In the genomic region with DNA sequence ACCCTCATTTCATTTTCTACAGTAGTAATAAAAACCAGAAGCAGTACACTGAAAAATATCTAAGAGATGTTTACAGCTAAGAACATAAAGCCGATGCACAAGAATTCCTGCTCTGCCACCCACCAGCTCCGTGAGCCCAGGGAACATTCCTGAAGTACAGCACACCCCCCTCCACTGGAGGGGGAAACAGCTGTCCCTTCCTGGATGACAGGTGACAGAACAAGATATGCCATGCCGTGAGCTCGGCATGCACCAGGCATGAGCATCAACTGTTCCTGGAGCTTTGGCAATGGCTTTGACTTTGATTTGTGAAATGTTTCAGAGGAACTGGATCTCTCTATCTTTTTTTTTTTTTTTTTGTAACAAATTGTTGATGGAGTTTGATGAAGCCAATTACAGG, we compare ENCODE assay signal across 18 mouse cellular contexts. TPM values are rescaled to one million over a fixed set of nuclear protein-coding genes. Genes with fewer than 3 reads are reported as not detected.
DNase-seq lines count a peak whose midpoint lies in the region; ATAC-seq and TF ChIP-seq lines count a peak whose summit lies in the region.
"Had no signal": no experiment of that assay in that cellular context is flagged by ENCODE, and none has a peak within 500 bp of the region (broad histone marks: within the 10 kb centered on the region; RNA-seq: fewer than 3 reads in every experiment).

No protein-coding gene starts in this region.

- no peak overlapping the region for H3K4me3 ChIP-seq in gastrocnemius, adult 2 months
- no peak overlapping the region for H3K4me3 ChIP-seq in heart, postnatal 0 days (ENCODE audit: low read depth, low read length)
- peak overlapping the region; percentile 64 for H3K4me3 ChIP-seq in megakaryocyte, embryonic 14.5 days (replicated peaks)
- H3K4me3 ChIP-seq: forebrain, embryonic 15.5 days; limb, embryonic 15.5 days; midbrain, embryonic 10.5 days had no signal

- peak; percentile 93 for ATAC-seq in heart, postnatal 0 days (ENCODE audit: insufficient read depth, low read depth)
- ATAC-seq in megakaryocyte, adult 5-6 weeks (ENCODE audit: poor library complexity, severe bottlenecking): no peak
- ATAC-seq: forebrain, embryonic 15.5 days; inflammation-experienced regulatory T-cells, adult 6 months had no signal

- no peaks in the 10 kb centered on the region for H3K27me3 ChIP-seq in heart, postnatal 0 days (ENCODE audit: control insufficient read depth, insufficient read depth, low read length)
- no peaks in the 10 kb centered on the region for H3K27me3 ChIP-seq in megakaryocyte, embryonic 14.5 days (replicated peaks)
- H3K27me3 ChIP-seq: forebrain, embryonic 15.5 days; limb, embryonic 15.5 days had no signal

- H3K27ac ChIP-seq in gastrocnemius, adult 2 months: no peak overlapping the region
- peak overlapping the region; percentile 69 for H3K27ac ChIP-seq in heart, postnatal 0 days (ENCODE audit: low read depth)
- H3K27ac ChIP-seq: forebrain, embryonic 15.5 days; limb, embryonic 15.5 days; midbrain, embryonic 10.5 days had no signal

- TF ChIP-seq CTCF in gastrocnemius, adult 2 months (IDR thresholded peaks at IDR 0.05): no peak
- TF ChIP-seq CTCF in heart, postnatal 0 days (IDR thresholded peaks at IDR 0.05; ENCODE audit: low read depth): no peak

- H3K4me1 ChIP-seq in heart, postnatal 0 days (ENCODE audit: control insufficient read depth, insufficient read depth): peaks cover 18% of the 10 kb centered on the region
- H3K4me1 ChIP-seq in megakaryocyte, embryonic 14.5 days: peaks cover 44% of the 10 kb centered on the region
- H3K4me1 ChIP-seq: limb, embryonic 15.5 days; midbrain, embryonic 10.5 days had no signal

- no peak for TF ChIP-seq EP300 in heart, postnatal 0 days (IDR thresholded peaks at IDR 0.05; ENCODE audit: low read depth)

- DNase-seq in gastrocnemius, adult 2 months: peak; percentile 22
- DNase-seq in gastrocnemius, postnatal 14 days: no peak
- DNase-seq in heart, postnatal 0 days (ENCODE audit: low spot score): peak; percentile 77
- no peak for DNase-seq in heart, adult 8-10 months (ENCODE audit: low spot score)
- DNase-seq in heart, postnatal 4 days: peak; percentile 12
- DNase-seq in spleen, adult 18-20 months: no peak
- DNase-seq: adrenal gland, adult 8-10 months; cerebellum, adult 2 months; gastrocnemius, postnatal 10 days; kidney, adult 8-10 months; kidney, postnatal 4 days; lung, postnatal 14 days had no signal

- H3K9me3 ChIP-seq in heart, postnatal 0 days (replicated peaks; ENCODE audit: control insufficient read depth, low read length): no peaks in the 10 kb centered on the region; the same call in 1 of the 2 replicates
- peaks cover 11% of the 10 kb centered on the region for H3K9me3 ChIP-seq in megakaryocyte, embryonic 14.5 days
- H3K9me3 ChIP-seq: forebrain, embryonic 15.5 days; limb, embryonic 15.5 days; midbrain, embryonic 10.5 days had no signal

- no peaks in the 10 kb centered on the region for H3K36me3 ChIP-seq in heart, postnatal 0 days (replicated peaks; ENCODE audit: control insufficient read depth, insufficient read depth, low read length)
- peaks cover 7% of the 10 kb centered on the region for H3K36me3 ChIP-seq in megakaryocyte, embryonic 14.5 days (replicated peaks; ENCODE audit: low read length)
- H3K36me3 ChIP-seq: forebrain, embryonic 15.5 days; limb, embryonic 15.5 days; midbrain, embryonic 10.5 days had no signal

- H3K9ac ChIP-seq in heart, postnatal 0 days (replicated peaks; ENCODE audit: low read depth, low read length): no peak overlapping the region
- H3K9ac ChIP-seq: forebrain, embryonic 15.5 days; limb, embryonic 15.5 days had no signal

- intact Hi-C loops in gastrocnemius, adult 2 months (cut with DNase I): no loop called here
- intact Hi-C loops in gastrocnemius, postnatal 14 days (cut with DNase I; ENCODE audit: low total_unique reads): no loop called here

- no peak overlapping the region for H3K4me2 ChIP-seq in heart, postnatal 0 days (ENCODE audit: low read depth, low read length)
- H3K4me2 ChIP-seq: forebrain, embryonic 15.5 days; limb, embryonic 15.5 days had no signal

- WGBS in heart, postnatal 0 days: 6% methylated on average over 4 of the region's 4 CpGs

RNA-seq across cellular contexts. Expression of a gene that starts 17.0 kb away (rescaled TPM):
- total RNA-seq in gastrocnemius, adult 2 months (2021): 1 to 10 TPM; 1.8 to 1.9 TPM
- total RNA-seq in gastrocnemius, postnatal 14 days (2021): 1 to 10 TPM; 2.9 to 3.1 TPM
- total RNA-seq in heart, postnatal 0 days (2014; rRNA removed; ENCODE audit: low replicate concordance): 8.8 and 13.0 TPM in 2 replicates
- 4.4 and 5.5 TPM in 2 replicates for polyA plus RNA-seq in heart, postnatal 0 days (2015; fragmentation: Nextera tagmentation; extraction: Ambion mirVana)
- total RNA-seq in heart, adult 8-10 months (2022): 1 to 10 TPM; 6.7 to 9.4 (median 7.8) TPM
- 5.6 and 7.0 TPM in 2 replicates for polyA plus RNA-seq in megakaryocyte, embryonic 14.5 days (2012; ENCODE audit: insufficient read depth, low replicate concordance)
- 15.6 and 16.1 TPM in 2 replicates for total RNA-seq in megakaryocyte, adult 5-6 weeks (2015)
- total RNA-seq in megakaryocyte, adult 5-6 weeks (2017): 6.7 and 7.2 TPM in 2 replicates
- 1 to 10 TPM; 6.6 to 7.0 TPM for total RNA-seq in heart, postnatal 4 days (2021)

RNA-seq across cellular contexts. Expression of a gene that starts 20.8 kb away (rescaled TPM):
- 1 to 10 TPM; 2.1 to 2.6 TPM for total RNA-seq in gastrocnemius, adult 2 months (2021)
- 1 to 10 TPM in 1 of 2 experiments, not detected in 1; 1.2 TPM for total RNA-seq in gastrocnemius, postnatal 14 days (2021)
- total RNA-seq in heart, postnatal 0 days (2014; rRNA removed; ENCODE audit: low replicate concordance): 3.1 and 24.2 TPM in 2 replicates
- 19.1 and 28.4 TPM in 2 replicates for polyA plus RNA-seq in heart, postnatal 0 days (2015; fragmentation: Nextera tagmentation; extraction: Ambion mirVana)
- total RNA-seq in heart, adult 8-10 months (2022): 10 to 100 TPM; 26.9 to 31.3 (median 29.9) TPM
- polyA plus RNA-seq in megakaryocyte, embryonic 14.5 days (2012; ENCODE audit: insufficient read depth, low replicate concordance): not detected in 2 replicates
- 0.11 TPM in 1 of 2 replicates, not detected in the other for total RNA-seq in megakaryocyte, adult 5-6 weeks (2015)
- 0.11 TPM in 1 of 2 replicates, not detected in the other for total RNA-seq in megakaryocyte, adult 5-6 weeks (2017)
- 10 to 100 TPM; 16.1 to 19.5 TPM for total RNA-seq in heart, postnatal 4 days (2021)
- polyA plus RNA-seq: inflammation-experienced regulatory T-cells, adult 6 months had no signal

RNA-seq across cellular contexts. Expression of a gene that starts 43.4 kb away (rescaled TPM):
- total RNA-seq in gastrocnemius, adult 2 months (2021): 10 to 100 TPM; 44.8 to 55.5 TPM
- 10 to 100 TPM; 26.6 to 33.8 TPM for total RNA-seq in gastrocnemius, postnatal 14 days (2021)
- 90.6 and 98.7 TPM in 2 replicates for total RNA-seq in heart, postnatal 0 days (2014; rRNA removed; ENCODE audit: low replicate concordance)
- 44.0 and 50.3 TPM in 2 replicates for polyA plus RNA-seq in heart, postnatal 0 days (2015; fragmentation: Nextera tagmentation; extraction: Ambion mirVana)
- total RNA-seq in heart, adult 8-10 months (2022): 10 to 100 TPM; 56.7 to 76.4 (median 64.3) TPM
- polyA plus RNA-seq in megakaryocyte, embryonic 14.5 days (2012; ENCODE audit: insufficient read depth, low replicate concordance): 2.2 and 2.4 TPM in 2 replicates
- total RNA-seq in megakaryocyte, adult 5-6 weeks (2015): 25.6 and 33.3 TPM in 2 replicates
- 28.3 and 39.9 TPM in 2 replicates for total RNA-seq in megakaryocyte, adult 5-6 weeks (2017)
- 10 to 100 TPM; 61.7 to 67.8 TPM for total RNA-seq in heart, postnatal 4 days (2021)

Comparison
In these comparisons a context has a peak if more than half of its experiments do, and no peak if none do; other contexts are left out.
1. DNase-seq: peak in gastrocnemius, adult 2 months (single experiment), heart, postnatal 0 days (single experiment) and heart, postnatal 4 days (single experiment); none in gastrocnemius, postnatal 14 days (single experiment), heart, adult 8-10 months (single experiment) and spleen, adult 18-20 months (0 of 2).